Mouse (Mus musculus) urinary bladder, postnatal 14 days (tissue): ENCODE data around the gene Prep.

Source experiments
- DNase-seq: peaks from one replicate; pipeline ENCODE4 v3.0.0; 2021; ENCODE audit warnings: low spot score

Prep gene

GRCm38 (mm10) chr10:45193330-45194310 is 126.6 kb downstream of the Prep start:
- DNase-seq = no peak

- no peak for DNase-seq
Measured at GRCm38 (mm10) chr10:45194531-45194930, 127.5 kb downstream of the Prep start.

- no peak for DNase-seq
Measured at GRCm38 (mm10) chr10:45204582-45204981, 137.6 kb downstream of the Prep start.

GRCm38 (mm10) chr10:45210201-45210600 is 143.2 kb downstream of the Prep start:
- DNase-seq = no peak

- DNase-seq = no peak
Measured at GRCm38 (mm10) chr10:45216676-45217075, 149.7 kb downstream of the Prep start.
